ENCODE assay signal across 32 mouse cellular contexts in the genomic region with DNA sequence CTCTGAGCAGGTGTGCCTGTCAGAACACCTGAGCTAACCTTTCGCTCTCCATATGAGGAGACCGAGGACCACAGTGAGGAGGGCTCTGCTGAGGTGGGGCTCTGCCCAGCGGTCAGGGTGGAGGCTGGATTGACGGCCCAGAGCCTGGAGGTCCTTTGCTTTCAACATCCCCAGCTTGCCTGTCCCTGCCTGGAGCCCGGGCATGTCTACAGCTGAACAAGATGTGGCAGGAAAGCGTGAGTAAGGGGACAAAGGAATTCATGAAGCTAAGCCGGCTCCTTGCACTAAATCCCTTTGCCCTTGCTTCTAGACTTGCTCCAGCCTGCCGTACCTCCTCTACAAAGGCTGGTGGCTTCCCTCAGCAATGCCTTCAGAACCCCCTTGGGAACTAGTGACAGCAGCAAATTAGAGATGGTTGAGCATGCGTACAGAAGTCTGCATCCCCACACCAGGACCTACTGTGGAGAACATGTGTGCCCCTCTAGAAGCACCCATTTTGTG. TPM values are rescaled to one million over a fixed set of nuclear protein-coding genes. Genes with fewer than 3 reads are reported as not detected.
DNase-seq lines count a peak whose midpoint lies in the region; ATAC-seq and TF ChIP-seq lines count a peak whose summit lies in the region.
"Had no signal": no experiment of that assay in that cellular context is flagged by ENCODE, and none has a peak within 500 bp of the region (broad histone marks: within the 10 kb centered on the region; RNA-seq: fewer than 3 reads in every experiment).

No protein-coding gene starts in this region.

- TF ChIP-seq CTCF in intestine, postnatal 0 days (IDR thresholded peaks at IDR 0.05; ENCODE audit: low read depth): no peak

- no peak overlapping the region for H3K4me3 ChIP-seq in forebrain, embryonic 10.5 days
- H3K4me3 ChIP-seq in forebrain, embryonic 14.5 days (ENCODE audit: low read depth, low read length): no peak overlapping the region
- H3K4me3 ChIP-seq in stomach, embryonic 14.5 days (ENCODE audit: low read depth, low read length): no peak overlapping the region
- no peak overlapping the region for H3K4me3 ChIP-seq in hindbrain, embryonic 16.5 days (ENCODE audit: low read length)
- no peak overlapping the region for H3K4me3 ChIP-seq in intestine, postnatal 0 days (ENCODE audit: low read depth, low read length)
- H3K4me3 ChIP-seq: forebrain, embryonic 15.5 days; intestine, embryonic 15.5 days; liver, embryonic 12.5 days; megakaryocyte, embryonic 14.5 days had no signal

- no peaks in the 10 kb centered on the region for H3K9me3 ChIP-seq in forebrain, embryonic 10.5 days
- no peaks in the 10 kb centered on the region for H3K9me3 ChIP-seq in forebrain, embryonic 14.5 days (replicated peaks; ENCODE audit: control insufficient read depth, low read length)
- no peaks in the 10 kb centered on the region for H3K9me3 ChIP-seq in stomach, embryonic 14.5 days (ENCODE audit: control insufficient read depth, low read depth, low read length)
- no peaks in the 10 kb centered on the region for H3K9me3 ChIP-seq in hindbrain, embryonic 16.5 days (ENCODE audit: control insufficient read depth, low read length)
- no peaks in the 10 kb centered on the region for H3K9me3 ChIP-seq in intestine, postnatal 0 days (ENCODE audit: control insufficient read depth)
- H3K9me3 ChIP-seq: forebrain, embryonic 15.5 days; G1E; intestine, embryonic 15.5 days; liver, embryonic 12.5 days had no signal

- WGBS in forebrain, embryonic 10.5 days: 79% methylated on average over 9 of the region's 9 CpGs
- WGBS in forebrain, embryonic 14.5 days: 82% methylated on average over 9 of the region's 9 CpGs
- WGBS in stomach, embryonic 14.5 days: 83% methylated on average over 9 of the region's 9 CpGs
- 86% methylated on average over 9 of the region's 9 CpGs for WGBS in hindbrain, embryonic 16.5 days
- WGBS in intestine, postnatal 0 days: 92% methylated on average over 9 of the region's 9 CpGs

- H3K4me2 ChIP-seq in forebrain, embryonic 14.5 days (ENCODE audit: low read length): no peak overlapping the region
- H3K4me2 ChIP-seq in stomach, embryonic 14.5 days (replicated peaks; ENCODE audit: low read depth, low read length): no peak overlapping the region
- no peak overlapping the region for H3K4me2 ChIP-seq in hindbrain, embryonic 16.5 days (ENCODE audit: low read length)
- H3K4me2 ChIP-seq in intestine, postnatal 0 days (replicated peaks; ENCODE audit: low read depth): no peak overlapping the region
- H3K4me2 ChIP-seq: forebrain, embryonic 15.5 days; intestine, embryonic 15.5 days; liver, embryonic 12.5 days had no signal

- no peak overlapping the region for H3K9ac ChIP-seq in forebrain, embryonic 14.5 days (ENCODE audit: low read length)
- H3K9ac ChIP-seq in stomach, embryonic 14.5 days (replicated peaks; ENCODE audit: low read depth, low read length): no peak overlapping the region
- no peak overlapping the region for H3K9ac ChIP-seq in hindbrain, embryonic 16.5 days (ENCODE audit: low read depth, low read length)
- no peak overlapping the region for H3K9ac ChIP-seq in intestine, postnatal 0 days (ENCODE audit: low read depth, low read length)
- H3K9ac ChIP-seq: forebrain, embryonic 15.5 days; intestine, embryonic 15.5 days; liver, embryonic 12.5 days; liver, postnatal 0 days had no signal

- no peak for DNase-seq in forebrain, embryonic 10.5 days (ENCODE audit: extremely low spot score, low spot score)
- DNase-seq in forebrain, embryonic 14.5 days (ENCODE audit: low spot score): no peak
- peak; percentile 60 for DNase-seq in urinary bladder, postnatal 14 days (ENCODE audit: low spot score)
- no peak for DNase-seq in urinary bladder, postnatal 4 days (ENCODE audit: low spot score in 2 of 2)
- DNase-seq: adrenal gland, adult 8-10 months; cerebellum, adult 2 months; cerebellum, postnatal 25 days; heart, postnatal 14 days; kidney, adult 8-10 months; kidney, postnatal 10 days; layer of hippocampus, postnatal 36 days; liver, postnatal 0 days; lung, postnatal 36 days; midbrain, embryonic 14.5 days; thymus, adult 2 months; thymus, postnatal 36 days had no signal

- H3K27me3 ChIP-seq in forebrain, embryonic 10.5 days (ENCODE audit: poor library complexity, severe bottlenecking): no peaks in the 10 kb centered on the region
- no peaks in the 10 kb centered on the region for H3K27me3 ChIP-seq in forebrain, embryonic 14.5 days (replicated peaks; ENCODE audit: control insufficient read depth, insufficient read depth, low read length)
- no peaks in the 10 kb centered on the region for H3K27me3 ChIP-seq in stomach, embryonic 14.5 days (ENCODE audit: control insufficient read depth, insufficient read depth, low read length)
- H3K27me3 ChIP-seq in hindbrain, embryonic 16.5 days (replicated peaks; ENCODE audit: control insufficient read depth, insufficient read depth, low read length): no peaks in the 10 kb centered on the region
- H3K27me3 ChIP-seq in intestine, postnatal 0 days (replicated peaks; ENCODE audit: control insufficient read depth, insufficient read depth, low read length): no peaks in the 10 kb centered on the region
- H3K27me3 ChIP-seq: forebrain, embryonic 15.5 days; intestine, embryonic 15.5 days; liver, embryonic 12.5 days had no signal

- ATAC-seq in forebrain, embryonic 14.5 days: no peak
- 0 out of 2 replicates have a peak, but pooled peaks have one; percentile 15 for ATAC-seq in stomach, embryonic 14.5 days (ENCODE audit: insufficient number of reproducible peaks, insufficient read depth, low FRiP score, low read depth)
- no peak; the same call in 1 of the 2 replicates for ATAC-seq in hindbrain, embryonic 16.5 days
- ATAC-seq in intestine, postnatal 0 days: no peak
- no peak for ATAC-seq in frontal cortex, adult (ENCODE audit: low TSS enrichment)
- ATAC-seq: forebrain, embryonic 15.5 days; hindbrain, postnatal 0 days; intestine, embryonic 15.5 days; liver, embryonic 12.5 days; liver, postnatal 0 days had no signal

- H3K27ac ChIP-seq in forebrain, embryonic 10.5 days: 0 out of 2 replicates have a peak overlapping the region, but pooled peaks have one; percentile 18
- H3K27ac ChIP-seq in forebrain, embryonic 14.5 days (ENCODE audit: low read depth, low read length): no peak overlapping the region
- H3K27ac ChIP-seq in stomach, embryonic 14.5 days (ENCODE audit: low read length): no peak overlapping the region; the same call in 1 of the 2 replicates
- no peak overlapping the region for H3K27ac ChIP-seq in hindbrain, embryonic 16.5 days (ENCODE audit: low read depth, low read length)
- H3K27ac ChIP-seq in intestine, postnatal 0 days (ENCODE audit: low read depth, low read length): no peak overlapping the region
- H3K27ac ChIP-seq: forebrain, embryonic 15.5 days; hindbrain, postnatal 0 days; intestine, embryonic 15.5 days; liver, embryonic 12.5 days had no signal

- no peaks in the 10 kb centered on the region for H3K36me3 ChIP-seq in forebrain, embryonic 10.5 days (replicated peaks)
- H3K36me3 ChIP-seq in forebrain, embryonic 14.5 days (ENCODE audit: control insufficient read depth, insufficient read depth, low read length): no peaks in the 10 kb centered on the region
- H3K36me3 ChIP-seq in stomach, embryonic 14.5 days (ENCODE audit: control insufficient read depth, insufficient read depth, low read length): no peaks in the 10 kb centered on the region
- H3K36me3 ChIP-seq in hindbrain, embryonic 16.5 days (ENCODE audit: control insufficient read depth, insufficient read depth, low read length): no peaks in the 10 kb centered on the region
- no peaks in the 10 kb centered on the region for H3K36me3 ChIP-seq in intestine, postnatal 0 days (ENCODE audit: control insufficient read depth, insufficient read depth)
- H3K36me3 ChIP-seq: forebrain, embryonic 15.5 days; G1E; intestine, embryonic 15.5 days; liver, embryonic 12.5 days had no signal

- H3K4me1 ChIP-seq in forebrain, embryonic 10.5 days: peaks cover 22% of the 10 kb centered on the region
- no peaks in the 10 kb centered on the region for H3K4me1 ChIP-seq in forebrain, embryonic 14.5 days (ENCODE audit: control insufficient read depth, insufficient read depth, low read length)
- peaks cover 21% of the 10 kb centered on the region; the same call in 1 of the 2 replicates for H3K4me1 ChIP-seq in stomach, embryonic 14.5 days (ENCODE audit: control insufficient read depth, insufficient read depth, low read length)
- H3K4me1 ChIP-seq in hindbrain, embryonic 16.5 days (ENCODE audit: control insufficient read depth, insufficient read depth, low read depth, low read length): peaks cover 4% of the 10 kb centered on the region
- H3K4me1 ChIP-seq in intestine, postnatal 0 days (replicated peaks; ENCODE audit: control insufficient read depth, insufficient read depth, low read length): no peaks in the 10 kb centered on the region
- H3K4me1 ChIP-seq: liver, embryonic 12.5 days had no signal

RNA-seq across cellular contexts. Expression of gene Rpl37a, which starts 22.2 kb away (rescaled TPM):
- polyA plus RNA-seq in forebrain, embryonic 10.5 days (2016; fragmentation: Nextera tagmentation; extraction: Ambion mirVana): 1,402 and 1,403 TPM in 2 replicates
- polyA plus RNA-seq in forebrain, embryonic 14.5 days (2014; fragmentation: Nextera tagmentation; extraction: Ambion mirVana): 1,225 and 1,554 TPM in 2 replicates
- polyA plus RNA-seq in stomach, embryonic 14.5 days (2014; fragmentation: Nextera tagmentation; extraction: Ambion mirVana): 2,303 and 2,476 TPM in 2 replicates
- 753 and 794 TPM in 2 replicates for polyA plus RNA-seq in hindbrain, embryonic 16.5 days (2015; fragmentation: Nextera tagmentation; extraction: Ambion mirVana)
- 1,358 and 1,438 TPM in 2 replicates for polyA plus RNA-seq in intestine, postnatal 0 days (2015; fragmentation: Nextera tagmentation; extraction: Ambion mirVana)

RNA-seq across cellular contexts. Expression of gene Ankar, which starts 32.9 kb away (rescaled TPM):
- polyA plus RNA-seq in forebrain, embryonic 10.5 days (2016; fragmentation: Nextera tagmentation; extraction: Ambion mirVana): not detected in 2 replicates
- polyA plus RNA-seq in forebrain, embryonic 14.5 days (2014; fragmentation: Nextera tagmentation; extraction: Ambion mirVana): not detected in 2 replicates
- polyA plus RNA-seq in stomach, embryonic 14.5 days (2014; fragmentation: Nextera tagmentation; extraction: Ambion mirVana): not detected in 2 replicates
- polyA plus RNA-seq in hindbrain, embryonic 16.5 days (2015; fragmentation: Nextera tagmentation; extraction: Ambion mirVana): not detected in 2 replicates
- not detected in 2 replicates for polyA plus RNA-seq in intestine, postnatal 0 days (2015; fragmentation: Nextera tagmentation; extraction: Ambion mirVana)
- polyA plus RNA-seq: C2C12; cerebellum, adult 2 months; forebrain, embryonic 15.5 days; G1E; heart, embryonic 14.5 days; hindbrain, postnatal 0 days; intestine, embryonic 15.5 days; large intestine, adult 2 months; limb, embryonic 11.5 days; liver, embryonic 12.5 days; liver, postnatal 0 days; lung, embryonic 16.5 days; midbrain, embryonic 14.5 days; neural tube, embryonic 14.5 days; thymus, adult 2 months had no signal
